Mouse (Mus musculus): ENCODE results near the gene Vmn1r24. TPM values are rescaled to one million over a fixed set of nuclear protein-coding genes. Genes with fewer than 3 reads are reported as not detected.
"Not testable (repeated sequence)": the region's sequence is repeated elsewhere in the genome, so short reads cannot be mapped to it uniquely, and the experiment has no call there.

The Vmn1r24 gene
- not detected in 2 replicates for polyA plus RNA-seq (2015; fragmentation: Nextera tagmentation; extraction: Ambion mirVana)

DNA sequence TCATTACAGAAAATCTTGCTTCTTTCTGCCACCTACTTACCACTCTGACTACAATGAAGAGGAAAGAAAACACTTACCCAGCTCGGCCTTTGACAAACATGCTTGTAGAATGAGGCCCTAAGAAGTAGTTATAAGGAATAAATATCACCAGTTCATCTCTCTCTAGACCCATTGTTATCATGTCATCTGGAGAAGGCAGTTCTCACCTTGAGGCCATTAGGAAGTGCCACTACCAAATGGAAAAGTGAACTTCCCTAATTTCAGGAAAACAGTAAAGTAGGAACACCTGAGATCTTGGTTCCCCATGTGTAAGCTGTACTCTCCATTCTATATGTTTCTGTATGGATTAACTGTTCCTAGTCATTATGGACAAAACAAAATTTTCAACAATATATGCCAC lies at the start of gene Vmn1r24:
TSS of gene Vmn1r24 (minus strand) at position 101 of the 400 bp plus-strand sequence.
- not testable (repeated sequence) for H3K9ac ChIP-seq (ENCODE audit: low read length); H3K9me3 ChIP-seq (replicated peaks; ENCODE audit: control insufficient read depth, low read length)

DNA sequence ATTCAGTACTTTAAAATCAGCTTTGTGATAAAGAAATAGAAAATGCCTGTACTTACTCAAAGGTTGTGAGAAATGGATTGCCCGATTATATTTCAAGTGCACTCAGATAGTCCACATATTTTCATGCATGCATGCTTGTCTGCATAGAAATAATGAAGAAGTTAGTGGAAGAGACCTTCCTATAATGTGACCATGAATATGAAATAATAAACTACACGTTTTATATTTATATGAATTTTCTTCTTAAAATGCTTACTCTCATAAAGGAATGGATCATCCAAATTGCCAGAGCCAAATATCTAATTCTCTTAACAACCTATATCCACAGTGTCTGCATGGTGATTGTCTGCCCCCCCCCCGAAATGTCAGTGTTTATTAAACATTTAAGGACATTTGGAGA lies 19.4 kb upstream of the Vmn1r24 start, which contains the start of gene Vmn1r25:
TSS of gene Vmn1r25 (minus strand) at position 101 of the 400 bp plus-strand sequence.
- Histone ChIP-seq H3K4me3 (replicated peaks; ENCODE audit: low read length) (no peak within 1 kb of the TSS), H3K9me3 (replicated peaks; ENCODE audit: control insufficient read depth, low read length) (no peaks in the 10 kb centered on the region), H3K36me3 (ENCODE audit: control insufficient read depth, insufficient read depth, low read length) (no peaks in the 10 kb centered on the region), H3K27ac (ENCODE audit: low read length) (no peak within 1 kb of the TSS), H3K4me1 (ENCODE audit: control insufficient read depth, insufficient read depth, low read length) (no peaks in the 10 kb centered on the region), H3K4me2 (ENCODE audit: low read depth, low read length) (no peak within 1 kb of the TSS), H3K9ac (ENCODE audit: low read length) (no peak within 1 kb of the TSS), H3K27me3 (ENCODE audit: control insufficient read depth, insufficient read depth, low read length) (no peaks in the 10 kb centered on the region)
- ATAC-seq (ENCODE audit: insufficient read depth, low FRiP score), result no peak
- 61% methylated on average over 3 of the region's 3 CpGs for WGBS

More for the DNA sequence above, at the start of gene Vmn1r24:
- 58% methylated on average over 1 of the region's 1 CpGs for WGBS
- H3K4me3 ChIP-seq (replicated peaks; ENCODE audit: low read length); H3K36me3 ChIP-seq (ENCODE audit: control insufficient read depth, insufficient read depth, low read length); H3K4me1 ChIP-seq (ENCODE audit: control insufficient read depth, insufficient read depth, low read length); H3K27me3 ChIP-seq (ENCODE audit: control insufficient read depth, insufficient read depth, low read length); ATAC-seq (ENCODE audit: insufficient read depth, low FRiP score); H3K4me2 ChIP-seq (ENCODE audit: low read depth, low read length); H3K27ac ChIP-seq (ENCODE audit: low read length): not testable (repeated sequence)

DNA sequence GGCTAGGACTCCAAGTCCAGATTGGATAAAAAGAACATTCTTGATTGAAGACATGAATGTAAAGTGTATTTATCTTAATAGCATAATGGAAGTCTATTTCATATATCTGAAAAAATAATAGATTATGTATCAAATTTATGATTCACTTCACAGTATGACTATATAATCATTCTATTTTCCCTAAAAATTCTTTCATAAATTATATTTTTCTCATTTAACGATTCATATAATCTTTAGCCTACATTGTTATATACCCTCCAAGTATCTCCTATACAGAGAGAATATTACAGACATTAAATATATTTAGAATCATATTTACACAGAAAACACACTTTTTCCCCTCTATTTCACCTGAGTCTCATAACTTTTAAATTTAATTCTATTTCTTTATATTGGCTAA lies 34.6 kb downstream of the Vmn1r24 start, which contains the start of gene Vmn1r23:
TSS of gene Vmn1r23 (minus strand) at position 101 of the 400 bp plus-strand sequence.
- H3K9ac ChIP-seq (ENCODE audit: low read length), result no peak within 1 kb of the TSS
- no peaks in the 10 kb centered on the region for H3K27me3 ChIP-seq (ENCODE audit: control insufficient read depth, insufficient read depth, low read length)
- no peaks in the 10 kb centered on the region for H3K9me3 ChIP-seq (replicated peaks; ENCODE audit: control insufficient read depth, low read length)
- H3K36me3 ChIP-seq (ENCODE audit: control insufficient read depth, insufficient read depth, low read length), result no peaks in the 10 kb centered on the region
- H3K4me1 ChIP-seq (ENCODE audit: control insufficient read depth, insufficient read depth, low read length), result no peaks in the 10 kb centered on the region
- H3K27ac ChIP-seq (ENCODE audit: low read length), result no peak within 1 kb of the TSS
- H3K4me3 ChIP-seq (replicated peaks; ENCODE audit: low read length), result no peak within 1 kb of the TSS
- WGBS, result 92% methylated on average over 1 of the region's 1 CpGs
- H3K4me2 ChIP-seq (ENCODE audit: low read depth, low read length), result no peak within 1 kb of the TSS
- no peak for ATAC-seq (ENCODE audit: insufficient read depth, low FRiP score)

DNA sequence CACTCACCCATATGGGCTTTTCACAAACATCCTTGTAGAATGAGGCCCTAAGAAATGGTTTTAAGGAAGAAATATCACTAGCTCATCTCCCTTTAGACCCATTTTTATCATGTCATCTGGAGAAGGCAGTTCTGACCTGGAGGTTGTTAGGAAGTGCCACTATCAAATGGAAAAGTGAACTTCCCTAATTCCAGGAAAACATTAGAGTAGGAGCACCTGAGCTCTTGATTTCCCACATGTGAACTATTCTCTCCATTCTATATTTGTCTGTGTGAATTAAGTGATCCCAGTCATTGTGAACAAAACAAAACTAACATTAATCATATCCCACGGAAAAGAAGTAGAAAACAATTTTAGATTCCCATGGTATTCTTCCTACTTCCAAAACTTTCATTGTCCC lies 53.4 kb downstream of the Vmn1r24 start, which contains the start of gene Vmn1r22:
TSS of gene Vmn1r22 (minus strand) at position 101 of the 400 bp plus-strand sequence.
- Histone ChIP-seq H3K27ac (ENCODE audit: low read length) (no peak within 1 kb of the TSS), H3K4me3 (replicated peaks; ENCODE audit: low read length) (no peak within 1 kb of the TSS), H3K27me3 (ENCODE audit: control insufficient read depth, insufficient read depth, low read length) (no peaks in the 10 kb centered on the region), H3K36me3 (ENCODE audit: control insufficient read depth, insufficient read depth, low read length) (no peaks in the 10 kb centered on the region), H3K9me3 (replicated peaks; ENCODE audit: control insufficient read depth, low read length) (no peaks in the 10 kb centered on the region), H3K4me2 (ENCODE audit: low read depth, low read length) (no peak within 1 kb of the TSS), H3K4me1 (ENCODE audit: control insufficient read depth, insufficient read depth, low read length) (no peaks in the 10 kb centered on the region), H3K9ac (ENCODE audit: low read length) (no peak within 1 kb of the TSS)
- WGBS, result 84% methylated on average over 1 of the region's 1 CpGs
- no peak for ATAC-seq (ENCODE audit: insufficient read depth, low FRiP score)

Other genes starting within 250 kb of the Vmn1r24 start
- gene Vopp1, start 136.3 kb downstream of the Vmn1r24 start, polyA plus RNA-seq (2015; fragmentation: Nextera tagmentation; extraction: Ambion mirVana), result 48.6 and 55.1 TPM in 2 replicates
- gene Vmn1r21, start 111.2 kb downstream of the Vmn1r24 start, polyA plus RNA-seq (2015; fragmentation: Nextera tagmentation; extraction: Ambion mirVana), result 0.13 TPM in 1 of 2 replicates, not detected in the other
- not detected in 2 replicates for gene Vmn1r22, start 53.5 kb downstream of the Vmn1r24 start, polyA plus RNA-seq (2015; fragmentation: Nextera tagmentation; extraction: Ambion mirVana)
- gene Vmn1r23, start 34.7 kb downstream of the Vmn1r24 start, polyA plus RNA-seq (2015; fragmentation: Nextera tagmentation; extraction: Ambion mirVana), result not detected in 2 replicates
- not detected in 2 replicates for gene Vmn1r25, start 19.3 kb upstream of the Vmn1r24 start, polyA plus RNA-seq (2015; fragmentation: Nextera tagmentation; extraction: Ambion mirVana)
- gene Vmn1r26, start 53.7 kb upstream of the Vmn1r24 start, polyA plus RNA-seq (2015; fragmentation: Nextera tagmentation; extraction: Ambion mirVana), result not detected in 2 replicates